Mouse (Mus musculus) liver, embryonic 18 days (tissue): ENCODE results near the gene Cited2. TPM values are rescaled to one million over a fixed set of nuclear protein-coding genes. Genes with fewer than 3 reads are reported as not detected.

ENCODE experiments used
- polyA plus RNA-seq: library from polyadenylated mRNA; depleted of rRNA; stranded (reverse); fragments of >200 nt; gene quantifications from 2 replicates; pipeline ENCODE4 v1.2.3, GENCODE M21; 2012; rRNA removed

Gene Cited2
- polyA plus RNA-seq: 21.9 and 24.8 TPM in 2 replicates

DNA sequence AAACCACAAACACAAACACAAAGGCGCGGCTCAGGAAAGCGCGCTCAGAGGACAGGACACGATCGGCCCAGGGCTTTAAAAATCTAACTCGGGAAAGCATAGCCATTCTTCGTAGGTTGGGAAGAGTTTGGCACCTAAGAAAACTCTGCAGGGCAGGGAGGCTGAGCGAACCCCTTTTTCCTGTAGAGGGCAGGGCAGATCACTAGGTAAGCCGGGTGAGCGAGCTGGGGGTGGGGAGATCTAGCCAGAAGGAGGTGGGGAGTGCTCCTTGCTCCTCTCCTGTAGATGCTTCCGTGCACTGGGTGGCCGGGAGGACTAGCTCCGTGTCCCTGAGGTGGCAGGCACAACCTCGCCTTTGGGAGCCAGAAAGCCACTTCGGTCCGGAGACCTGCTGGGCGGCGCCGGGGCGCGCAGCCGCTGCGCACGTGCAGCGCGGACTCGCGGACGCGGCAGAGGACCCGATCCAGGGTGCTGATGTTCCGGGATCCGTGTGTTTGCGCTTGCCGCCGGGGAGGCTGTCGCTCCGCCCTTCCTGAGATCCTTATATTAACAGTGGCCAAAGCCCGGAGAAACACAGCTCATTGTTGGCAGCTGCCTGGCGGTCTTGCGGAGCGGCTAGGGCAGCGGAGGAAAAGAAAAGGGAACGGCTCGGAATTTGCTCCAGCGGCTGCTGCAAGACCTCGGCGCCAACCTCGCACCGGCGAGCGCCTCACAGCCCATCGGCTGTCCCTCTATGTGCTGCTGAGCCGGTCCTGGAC, at the start of gene Cited2:
Cited2 (plus strand) TSS at position 566 of the 758 bp plus-strand sequence.

Other genes with a start within 250 kb of the Cited2 start
- 0.02 and 0.05 TPM in 2 replicates for gene Txlnb, start 73.0 kb downstream of the Cited2 start, polyA plus RNA-seq
- 6.0 and 6.9 TPM in 2 replicates for gene Heca, start 224.8 kb downstream of the Cited2 start, polyA plus RNA-seq